Mouse (Mus musculus) CH12.LX (cell line): Measurements from ENCODE around the gene Naip1. TPM values are rescaled to one million over a fixed set of nuclear protein-coding genes. Genes with fewer than 3 reads are reported as not detected.
"Not testable (repeated sequence)": the region's sequence is repeated elsewhere in the genome, so short reads cannot be mapped to it uniquely, and the experiment has no call there.

ENCODE experiments used
- DNase-seq: peaks from one replicate; pipeline ENCODE4 v3.0.0-alpha.2; 2013; ENCODE audit errors: extremely low read depth
- H3K27ac ChIP-seq: 2 replicates; pipeline ENCODE4 v1.5.1; 2012; ENCODE audit warnings: low read depth, mild to moderate bottlenecking, control low read depth, moderate library complexity; ENCODE audit not compliant: insufficient read depth
- H3K27me3 ChIP-seq: replicated peaks from 2 replicates; pipeline ENCODE3; 2012; ENCODE audit warnings: inconsistent platforms
- H3K36me3 ChIP-seq, 2 experiments: replicated peaks in 1 of 2; 2 replicates each; pipeline versions ENCODE3 to v1.6.1; 2012; ENCODE audit warnings: inconsistent platforms in 1 of 2, low read length in 1 of 2, mild to moderate bottlenecking in 1 of 2, mixed read lengths in 1 of 2, moderate library complexity in 1 of 2; ENCODE audit not compliant: control insufficient read depth in 1 of 2, insufficient read depth in 1 of 2
- H3K4me1 ChIP-seq, 2 experiments: 2 replicates each; pipeline ENCODE4 v1.6.1; 2012; ENCODE audit warnings: inconsistent platforms in 1 of 2, moderate library complexity in 1 of 2; ENCODE audit not compliant: insufficient read depth in 2 of 2, control insufficient read depth in 1 of 2
- H3K4me2 ChIP-seq: 2 replicates; pipeline ENCODE4 v1.6.1; 2012; ENCODE audit warnings: low read depth, mild to moderate bottlenecking, control low read depth; ENCODE audit not compliant: poor library complexity, insufficient read depth, severe bottlenecking
- H3K4me3 ChIP-seq, 3 experiments: fragments of 150-350 bp in 1 of 3; sonication (generic) in 1 of 3; replicated peaks in 1 of 3; 2 replicates each; pipeline versions ENCODE3 to v1.5.1; 2011 to 2012; ENCODE audit warnings: low read depth in 2 of 3, low read length in 2 of 3, mild to moderate bottlenecking in 2 of 3, moderate library complexity in 2 of 3, control low read depth in 1 of 3, improper control_type of control experiment in 1 of 3, inconsistent platforms in 1 of 3, mixed read lengths in 1 of 3; ENCODE audit not compliant: poor library complexity in 1 of 3
- H3K79me2 ChIP-seq: replicated peaks from 2 replicates; pipeline ENCODE4 v1.6.1; 2012; ENCODE audit warnings: mild to moderate bottlenecking, moderate library complexity; ENCODE audit not compliant: control insufficient read depth, poor library complexity, insufficient read depth, severe bottlenecking; ENCODE audit errors: extremely low read depth
- H3K9ac ChIP-seq: 2 replicates; pipeline ENCODE4 v1.6.1; 2012; ENCODE audit warnings: low read depth, mild to moderate bottlenecking, control low read depth, moderate library complexity; ENCODE audit not compliant: insufficient read depth
- H3K9me3 ChIP-seq: replicated peaks from 2 replicates; pipeline ENCODE3; 2012; ENCODE audit warnings: low read length, inconsistent platforms, mixed read lengths
- CHD2 ChIP-seq: IDR thresholded peaks from 2 replicates; pipeline ENCODE4 v1.6.1; 2011; ENCODE audit warnings: low read length, improper control_type of control experiment
- GABPA ChIP-seq: IDR thresholded peaks from 2 replicates; pipeline ENCODE4 v1.6.1; 2012; ENCODE audit warnings: low read depth, low read length, improper control_type of control experiment, inconsistent platforms; ENCODE audit not compliant: insufficient replicate concordance
- KAT2A ChIP-seq: IDR thresholded peaks from 2 replicates; pipeline ENCODE4 v1.6.1; 2012; ENCODE audit warnings: low read length, improper control_type of control experiment, inconsistent platforms; ENCODE audit not compliant: insufficient replicate concordance
- MAFK ChIP-seq: IDR thresholded peaks from 2 replicates; pipeline ENCODE4 v1.6.1; 2011; ENCODE audit warnings: low read length, improper control_type of control experiment; ENCODE audit not compliant: insufficient replicate concordance
- MXI1 ChIP-seq: IDR thresholded peaks from 2 replicates; pipeline ENCODE4 v1.6.1; 2011; ENCODE audit warnings: mild to moderate bottlenecking, low read depth, low read length, improper control_type of control experiment
- RAD21 ChIP-seq: IDR thresholded peaks from 2 replicates; pipeline ENCODE4 v1.6.1; 2011; ENCODE audit warnings: low read depth, mild to moderate bottlenecking, low read length, improper control_type of control experiment, moderate library complexity
- ZMIZ1 ChIP-seq: IDR thresholded peaks from 2 replicates; pipeline ENCODE4 v1.6.1; 2012; ENCODE audit warnings: low read depth, mild to moderate bottlenecking, inconsistent platforms, low read length, improper control_type of control experiment
- dilution Hi-C: fragments of 300-500 bp; cut with MboI; formaldehyde crosslinking; loops from 2 replicates; pipeline ENCODE4 v1.14.3; 2020; ENCODE audit warnings: low sequenced_read_pairs; ENCODE audit not compliant: extremely low pct_unique_long_range_greater_than_20kb, extremely low pct_ligation_motif_present
- in situ Hi-C: fragments of 300-500 bp; cut with MboI; formaldehyde crosslinking; loops from 3 replicates; pipeline ENCODE4 v1.14.3; 2019; ENCODE audit warnings: low sequenced_read_pairs, low pct_ligation_motif_present, low pct_unique_long_range_greater_than_20kb, mixed read lengths
- polyA plus RNA-seq: library from polyadenylated mRNA; unstranded; fragments of >175 nt; gene quantifications from 2 replicates; pipeline ENCODE4 v1.2.1, GENCODE M21; 2012; ENCODE audit warnings: low read depth; ENCODE audit not compliant: insufficient read length
- total RNA-seq, 2 experiments: library from RNA; depleted of rRNA; stranded (reverse); fragments of 300-350 nt in 1 of 2; fragments of >200 nt in 1 of 2; gene quantifications; 2 replicates each; pipeline ENCODE4 v1.2.3; 2012 to 2014

Gene Naip1
- total RNA-seq (2012; rRNA removed) = 1.5 and 1.8 TPM in 2 replicates
- total RNA-seq (2014; rRNA removed) = 1.1 and 1.4 TPM in 2 replicates
- polyA plus RNA-seq = 1.1 and 1.5 TPM in 2 replicates

- in situ Hi-C loops, dilution Hi-C loops, H3K27ac ChIP-seq: not testable (repeated sequence)
These were observed at the start of gene Naip1 for GRCm38 (mm10) chr13:100452415-100453127. Gene Naip1 (minus strand): TSS chr13:100452869.

GRCm38 (mm10) chr13:100499625-100500024 is 47.0 kb upstream of the Naip1 start:
- H3K36me3 ChIP-seq, H3K4me1 ChIP-seq, H3K79me2 ChIP-seq, H3K9me3 ChIP-seq, H3K27me3 ChIP-seq, DNase-seq, in situ Hi-C loops, dilution Hi-C loops, H3K27ac ChIP-seq, H3K9ac ChIP-seq, H3K4me3 ChIP-seq, H3K4me2 ChIP-seq: not testable (repeated sequence)

More at GRCm38 (mm10) chr13:100452415-100453127, at the start of gene Naip1:
- H3K27me3 ChIP-seq, H3K4me2 ChIP-seq, H3K9ac ChIP-seq, DNase-seq, H3K4me3 ChIP-seq, H3K36me3 ChIP-seq, H3K9me3 ChIP-seq, H3K79me2 ChIP-seq: not testable (repeated sequence)
- H3K4me1 ChIP-seq = peaks cover 5 to 12% of the 10 kb centered on the region in 2 experiments; a peak in 3 of 4 replicates

- no peaks in the 10 kb centered on the region for H3K36me3 ChIP-seq
- no peak overlapping the region for H3K27ac ChIP-seq
- no peaks in the 10 kb centered on the region for H3K9me3 ChIP-seq
- no peak overlapping the region for H3K4me2 ChIP-seq
- in situ Hi-C loops = no loop called here
- H3K4me1 ChIP-seq = peaks cover 7 to 21% of the 10 kb centered on the region in 2 experiments
- H3K4me3 ChIP-seq = no peak overlapping the region
- peaks cover 18% of the 10 kb centered on the region for H3K79me2 ChIP-seq
- DNase-seq = no peak
- H3K27me3 ChIP-seq = no peaks in the 10 kb centered on the region
- no peak for TF ChIP-seq MXI1
- no peak for TF ChIP-seq MAFK
- TF ChIP-seq ZMIZ1 = no peak
- no peak for TF ChIP-seq KAT2A
- no peak for TF ChIP-seq GABPA
- TF ChIP-seq RAD21 = no peak
- TF ChIP-seq CHD2 = no peak
- TF ChIP-seq, all 38 proteins: peak for 0
- H3K9ac ChIP-seq = no peak overlapping the region
- dilution Hi-C loops = no loop called here
These were observed 42.7 kb upstream of the Naip1 start for GRCm38 (mm10) chr13:100495337-100495736.
